Mouse (Mus musculus): ENCODE results near the gene Mtmr6. TPM values are rescaled to one million over a fixed set of nuclear protein-coding genes. Genes with fewer than 3 reads are reported as not detected.

The Mtmr6 gene
- total RNA-seq (2021), result 10 to 100 TPM; 44.1 to 45.0 TPM
- long read RNA-seq, experiment 1, transcript Mtmr6-201 (14 exons, 3,813 nt), result major isoform, 34 of 41 reads
- long read RNA-seq, experiment 1, partial matches to known transcripts, result 1 of 41 reads
- long read RNA-seq, experiment 1, other reads (novel, unspliced or antisense), result 6 of 41 reads
- long read RNA-seq, experiment 2, transcript Mtmr6-201 (14 exons, 3,813 nt), result major isoform, 75 of 92 reads
- long read RNA-seq, experiment 2, partial matches to known transcripts, result 6 of 92 reads
- long read RNA-seq, experiment 2, other reads (novel, unspliced or antisense), result 9 of 92 reads

DNA sequence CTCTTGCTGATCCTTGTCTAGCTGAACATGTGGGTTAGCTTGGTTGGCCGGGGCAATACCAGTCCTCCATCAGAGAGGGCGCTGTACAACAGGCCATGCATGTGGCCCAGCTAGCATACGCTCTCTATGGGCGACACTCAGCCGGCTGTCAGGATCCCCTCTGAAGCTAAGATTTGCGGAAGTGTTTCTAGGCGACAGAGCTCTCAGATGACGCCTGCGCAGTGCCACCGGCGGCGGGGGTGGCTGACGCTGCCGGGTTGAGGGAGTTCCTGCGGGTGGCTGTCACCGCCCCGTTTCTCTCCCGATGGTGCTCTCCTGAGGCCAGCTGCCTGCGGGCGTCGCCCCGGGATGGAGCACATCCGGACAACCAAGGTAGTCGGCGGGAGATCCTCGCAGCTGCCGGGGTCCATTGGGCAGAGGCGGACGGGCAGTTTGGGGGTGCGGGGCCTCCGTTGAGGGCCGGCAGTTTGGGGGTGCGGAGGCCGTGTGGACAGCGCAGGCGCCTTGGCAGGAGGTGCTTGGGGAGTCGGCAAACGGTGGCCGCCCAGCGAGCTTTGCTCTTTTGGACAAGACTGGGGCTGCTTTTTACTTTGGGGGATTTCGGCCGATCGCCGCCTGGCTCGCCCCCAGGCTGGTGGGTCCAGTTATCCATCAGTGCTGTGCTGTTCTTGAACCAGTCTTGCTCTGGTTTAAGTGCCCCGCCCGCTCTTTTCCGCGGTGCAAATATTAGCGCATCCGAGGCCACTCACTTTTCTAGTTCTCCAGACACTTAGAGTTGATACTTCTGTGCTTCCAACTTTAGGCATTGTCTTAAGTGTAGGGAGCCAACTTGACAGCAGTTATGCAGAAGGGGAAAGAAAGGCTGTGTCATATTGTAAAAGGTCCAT lies at the start of gene Mtmr6:
TSS of gene Mtmr6 (plus strand) at position 239 of the 887 bp plus-strand sequence.
- peak; percentile 69 to 85 for DNase-seq (ENCODE audit: low spot score in 2 of 2)

DNA sequence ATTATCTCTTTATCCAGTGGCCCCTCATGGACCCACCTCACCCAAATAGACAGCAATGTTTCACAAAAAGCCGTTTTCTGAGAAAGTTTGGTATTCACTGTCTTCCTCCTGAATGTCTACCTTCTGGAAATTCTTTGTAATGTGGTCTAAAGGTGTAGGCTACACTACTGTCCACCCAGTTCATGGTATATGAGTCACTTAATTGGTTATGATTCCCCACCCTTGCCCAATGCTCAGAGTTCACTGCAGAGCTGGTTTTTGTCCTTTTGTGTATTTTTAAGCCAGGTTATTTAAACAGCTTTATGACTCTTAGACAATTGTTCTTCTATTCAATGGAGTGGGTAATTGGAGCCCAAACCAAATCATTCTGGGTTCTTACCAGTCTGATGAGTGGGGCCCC lies 48.9 kb upstream of the Mtmr6 start:
- DNase-seq (ENCODE audit: low spot score in 2 of 2), result no peak

DNA sequence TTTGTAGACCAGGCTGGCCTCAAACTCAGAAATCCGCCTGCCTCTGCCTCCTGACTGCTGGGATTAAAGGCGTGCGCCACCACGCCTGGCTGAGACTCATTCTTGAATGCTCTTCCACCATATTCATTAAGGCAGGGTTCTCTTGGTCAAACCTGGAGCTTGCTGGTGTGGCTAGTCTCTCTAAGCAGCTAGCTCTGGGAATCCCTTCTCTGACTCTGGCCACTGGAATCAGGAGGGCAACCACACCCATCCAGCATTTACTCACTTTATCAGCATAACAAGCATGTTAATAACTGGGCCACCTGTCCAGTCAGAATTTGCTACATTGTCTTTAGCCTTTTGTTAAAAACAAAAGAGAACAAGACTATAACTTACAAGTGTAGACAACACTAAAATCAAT lies 47.4 kb upstream of the Mtmr6 start:
- DNase-seq (ENCODE audit: low spot score in 2 of 2), result no peak

DNA sequence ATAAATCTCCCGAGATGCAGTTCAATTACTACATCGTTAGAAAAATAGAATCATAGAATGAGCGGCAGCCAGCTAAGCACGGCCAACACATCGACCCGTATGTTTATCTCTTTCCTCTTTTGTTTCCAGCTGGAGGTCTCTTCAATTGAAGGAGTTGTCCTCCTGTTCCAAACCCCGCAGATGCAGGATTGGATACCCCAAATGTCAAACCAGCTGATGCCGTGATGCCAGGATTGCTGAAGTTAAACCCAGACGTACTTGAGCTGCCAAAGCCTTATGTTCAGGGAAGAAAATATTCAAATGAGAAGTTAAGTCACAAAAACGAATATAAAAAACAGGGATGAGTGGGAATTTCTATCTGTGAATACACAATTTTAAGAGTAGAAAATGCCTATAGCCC lies 45.1 kb upstream of the Mtmr6 start:
- DNase-seq (ENCODE audit: low spot score in 2 of 2), result no peak

DNA sequence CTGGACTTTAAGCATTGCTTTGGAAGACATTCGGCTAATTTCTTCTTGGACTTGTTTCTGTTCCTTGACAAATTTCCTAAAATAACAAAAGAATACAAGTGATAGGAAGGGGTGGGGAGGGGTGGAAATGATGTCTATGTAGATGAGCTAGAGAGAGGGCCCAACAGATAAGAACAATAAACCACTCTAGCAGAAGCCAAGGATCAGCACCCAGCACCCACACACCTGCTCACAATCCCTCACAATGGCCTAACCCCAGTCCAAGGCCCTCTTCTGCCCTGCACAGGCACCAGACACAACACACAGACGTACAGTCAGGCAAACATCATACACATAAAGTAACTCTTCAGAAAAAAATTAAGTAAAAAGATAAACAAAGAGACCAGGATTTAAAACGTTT lies 26.5 kb upstream of the Mtmr6 start:
- no peak for DNase-seq (ENCODE audit: low spot score in 2 of 2)

DNA sequence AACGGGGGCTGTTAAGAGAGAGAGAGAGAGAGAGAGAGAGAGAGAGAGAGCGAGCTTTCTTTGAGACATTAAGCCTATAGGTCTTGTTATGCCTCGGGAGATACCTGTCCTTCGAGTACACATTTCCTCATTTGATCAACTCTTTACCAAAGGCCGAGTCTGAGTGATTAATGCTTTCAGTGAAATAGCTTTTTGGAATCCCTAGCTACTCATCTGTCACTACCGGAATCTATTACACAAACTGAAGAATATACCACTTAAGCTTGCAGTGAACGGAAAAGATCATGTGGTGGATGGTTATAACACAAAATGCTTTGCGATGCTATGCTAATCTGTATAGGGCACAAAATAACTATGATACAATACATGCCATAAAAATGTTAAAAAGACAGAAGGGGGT lies 14.7 kb upstream of the Mtmr6 start:
- no peak for DNase-seq (ENCODE audit: low spot score in 2 of 2)

DNA sequence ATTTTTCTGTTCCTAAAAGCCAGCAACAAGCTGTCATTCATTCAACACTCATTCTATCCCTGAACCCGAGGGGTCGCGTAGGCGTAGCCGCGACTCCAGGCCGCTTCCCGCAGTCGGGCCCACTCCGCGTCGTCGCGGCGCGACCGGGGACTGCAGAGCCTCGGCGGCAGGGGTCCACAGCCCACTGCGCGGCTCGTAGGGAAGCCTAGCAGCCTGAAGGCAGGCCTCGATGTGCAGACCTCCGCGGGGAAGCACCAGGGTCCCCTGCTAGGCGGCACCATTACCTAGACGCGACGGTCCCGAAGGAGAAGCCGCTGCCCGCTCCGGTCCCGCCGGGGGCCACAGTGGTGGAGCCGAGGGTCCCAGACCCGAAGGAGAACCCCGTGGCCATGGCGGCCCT lies 14.1 kb upstream of the Mtmr6 start:
- no peak for DNase-seq (ENCODE audit: low spot score in 2 of 2)

DNA sequence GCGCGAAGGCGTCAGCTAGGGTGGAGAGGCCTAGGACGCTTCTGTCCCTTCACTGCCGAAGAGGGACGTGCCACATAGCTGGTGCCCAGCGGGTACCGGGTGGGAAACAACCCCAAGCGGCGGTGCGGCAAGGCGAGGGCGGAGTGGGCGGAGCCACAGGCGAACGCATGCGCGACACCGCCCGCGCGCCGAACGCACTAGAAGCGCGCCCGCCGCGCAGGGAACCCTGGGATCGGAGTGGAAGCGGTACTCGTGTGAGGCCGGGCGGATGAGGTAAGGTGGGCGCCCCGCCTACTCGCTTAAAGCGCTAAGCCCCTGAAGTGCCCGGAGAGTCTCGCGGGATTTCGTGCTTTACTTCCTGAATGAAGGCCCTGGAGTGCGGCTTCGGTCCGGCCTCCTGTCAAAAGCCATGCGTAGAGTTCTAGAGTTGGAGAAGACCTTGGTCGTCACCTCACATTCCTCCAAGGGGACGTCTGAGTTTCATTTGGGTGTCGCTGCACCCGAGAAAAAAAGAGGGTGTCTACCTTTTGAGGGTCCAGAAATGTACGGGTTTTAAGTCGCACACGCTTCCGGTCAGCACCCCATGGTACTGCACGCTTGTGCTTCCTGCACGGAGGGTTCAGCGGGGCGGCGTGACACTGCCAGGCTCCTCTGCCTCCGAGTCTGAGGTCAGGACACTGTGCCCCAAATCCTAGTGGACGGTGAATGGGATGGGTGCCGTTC lies 13.6 kb upstream of the Mtmr6 start, which contains the start of the genes Nupl1 and Gm49336:
TSS of gene Nupl1 (minus strand) at position 151 of the 723 bp plus-strand sequence.
TSS of gene Gm49336 (minus strand) at position 227 of the 723 bp plus-strand sequence.
- DNase-seq (ENCODE audit: low spot score in 2 of 2), result peak; percentile 89 to 94

DNA sequence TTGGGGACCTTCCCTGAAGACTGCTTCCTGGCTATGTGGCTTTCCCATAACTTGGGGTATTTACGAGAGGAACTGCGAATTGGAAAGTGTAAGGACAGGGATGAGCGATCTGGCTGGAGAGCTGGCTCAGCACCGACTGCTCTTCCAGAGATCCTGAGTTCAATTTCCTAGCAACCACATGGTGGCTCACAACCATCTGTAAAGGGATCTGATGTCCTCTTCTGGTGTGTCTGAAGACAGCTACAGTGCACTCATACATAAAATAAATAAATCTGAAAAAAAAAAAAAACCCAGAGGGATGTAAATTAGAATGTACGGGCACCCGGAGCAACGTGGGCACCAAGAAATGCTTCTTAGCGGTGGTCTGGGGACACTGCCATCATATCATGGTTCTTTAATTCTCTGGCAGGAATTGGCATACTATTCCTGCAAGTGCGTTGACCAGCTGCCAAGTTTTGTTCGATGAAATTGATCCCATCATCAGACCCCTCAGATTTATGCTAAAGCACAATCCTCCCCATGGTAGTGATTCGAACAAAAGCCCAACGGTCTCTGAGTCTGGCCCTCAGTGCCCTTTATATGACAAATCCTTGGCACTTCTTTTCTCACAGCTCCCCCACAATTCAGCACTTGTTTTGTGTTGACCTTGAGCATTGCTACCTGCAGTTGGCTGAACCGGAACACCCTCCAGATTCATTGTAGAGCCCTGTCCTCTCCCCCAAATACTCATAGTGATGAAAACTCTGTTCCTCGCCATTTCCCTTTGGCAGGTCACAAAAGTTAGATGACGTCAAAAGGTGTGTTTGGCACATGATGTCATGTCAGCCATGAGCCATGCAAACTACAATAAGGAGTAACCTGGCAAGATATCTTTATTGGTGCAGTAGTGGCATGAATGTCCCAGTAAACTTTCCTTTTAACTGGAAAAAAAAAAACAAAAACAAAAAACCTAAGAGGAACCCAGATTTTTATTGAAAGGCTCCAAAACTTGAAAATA lies 12.7 kb upstream of the Mtmr6 start:
- DNase-seq (ENCODE audit: low spot score in 2 of 2), result no peak

DNA sequence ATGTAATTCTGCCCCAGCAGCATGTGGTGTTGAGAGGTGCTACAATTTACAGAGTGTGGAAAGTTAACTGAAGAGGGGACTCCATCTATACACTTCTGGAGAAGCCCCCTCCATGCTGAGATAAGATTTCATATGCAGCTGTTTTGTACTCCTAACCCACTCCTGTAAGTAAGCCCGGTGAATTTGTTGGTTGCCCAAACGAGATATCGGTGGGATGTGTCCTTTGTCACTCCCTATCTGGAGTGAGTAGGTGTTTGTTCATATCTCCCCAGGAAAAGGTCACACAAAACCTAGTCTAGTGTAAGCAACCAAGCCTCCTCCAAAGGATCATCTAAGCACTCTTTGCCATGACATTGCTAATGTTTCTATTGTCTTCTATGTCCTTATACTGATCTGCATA lies 11.6 kb upstream of the Mtmr6 start:
- no peak for DNase-seq (ENCODE audit: low spot score in 2 of 2)

DNA sequence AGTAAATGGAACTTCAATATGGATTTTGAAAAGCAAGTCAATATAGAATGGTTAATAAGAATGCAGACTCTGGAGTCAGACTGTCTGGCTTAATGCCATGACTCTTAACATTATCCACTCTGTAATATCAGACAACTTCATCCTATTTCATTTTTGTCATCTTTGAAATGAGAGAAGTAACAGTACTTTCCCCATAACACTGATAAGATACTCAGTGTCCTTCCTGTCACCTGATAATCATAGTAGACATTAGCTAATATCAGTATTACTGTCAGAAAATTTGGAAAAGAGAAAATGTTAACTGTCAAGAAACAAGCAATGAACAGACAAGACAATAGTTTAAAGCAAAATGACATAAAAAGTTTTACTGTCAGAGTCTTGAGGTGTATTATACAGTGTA lies 10.3 kb upstream of the Mtmr6 start:
- DNase-seq (ENCODE audit: low spot score in 2 of 2), result no peak

DNA sequence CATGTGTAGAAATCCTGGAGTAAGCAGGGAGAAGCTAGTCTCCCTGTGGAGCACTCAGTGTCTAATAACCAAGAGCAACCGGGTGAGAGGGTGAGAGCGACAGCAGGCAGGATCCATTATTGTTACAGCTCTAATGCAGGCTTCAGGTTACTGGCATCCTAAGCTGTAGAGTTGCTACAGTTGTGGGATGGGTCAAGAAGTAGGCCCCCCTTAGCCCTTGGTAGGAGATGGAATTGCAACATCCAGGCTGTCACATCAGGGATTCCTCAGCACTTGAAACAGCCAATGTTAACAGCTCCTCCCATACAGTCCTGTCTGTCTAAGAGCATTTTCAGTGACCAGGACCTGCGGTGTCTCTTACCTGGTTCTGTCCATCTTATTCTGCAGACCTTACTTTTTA lies 8.7 kb upstream of the Mtmr6 start:
- DNase-seq (ENCODE audit: low spot score in 2 of 2), result no peak

DNA sequence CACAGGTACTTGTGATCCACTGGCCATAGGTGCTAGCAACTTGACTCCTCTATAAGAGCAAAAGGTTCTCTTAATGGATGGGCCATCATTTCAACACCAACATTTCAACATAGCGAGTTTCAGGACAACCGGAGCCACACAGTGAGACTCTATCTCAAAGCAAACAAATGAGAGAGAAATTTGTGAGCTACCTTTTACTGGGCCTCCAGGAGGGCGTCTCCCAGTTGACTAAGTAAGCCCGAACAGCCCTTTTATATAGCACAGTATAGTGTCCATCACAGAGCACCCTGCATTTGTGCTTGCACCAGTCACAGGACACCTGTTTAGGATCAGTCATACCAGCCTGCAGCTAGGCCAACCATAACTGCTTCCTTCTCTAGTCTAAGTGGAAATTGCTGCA lies 7.9 kb upstream of the Mtmr6 start:
- no peak for DNase-seq (ENCODE audit: low spot score in 2 of 2)

DNA sequence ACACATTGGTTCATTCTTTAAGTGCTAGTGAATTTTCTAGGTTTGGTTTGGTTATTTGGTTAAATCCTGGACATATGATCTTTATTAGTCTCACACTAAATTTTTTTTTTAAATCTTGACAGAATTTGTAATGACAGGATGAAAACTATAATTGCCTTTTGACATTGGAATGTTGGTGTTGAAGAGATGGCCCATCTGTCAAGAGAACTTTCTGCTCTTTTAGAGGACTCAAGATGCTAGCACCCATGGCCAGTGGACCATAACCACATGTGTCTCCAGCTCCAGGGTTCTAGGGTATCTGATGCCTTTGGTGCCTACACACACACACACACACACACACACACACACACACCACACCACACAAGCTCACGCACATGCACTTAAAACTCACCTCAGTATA lies 7.2 kb upstream of the Mtmr6 start:
- DNase-seq (ENCODE audit: low spot score in 2 of 2), result no peak

DNA sequence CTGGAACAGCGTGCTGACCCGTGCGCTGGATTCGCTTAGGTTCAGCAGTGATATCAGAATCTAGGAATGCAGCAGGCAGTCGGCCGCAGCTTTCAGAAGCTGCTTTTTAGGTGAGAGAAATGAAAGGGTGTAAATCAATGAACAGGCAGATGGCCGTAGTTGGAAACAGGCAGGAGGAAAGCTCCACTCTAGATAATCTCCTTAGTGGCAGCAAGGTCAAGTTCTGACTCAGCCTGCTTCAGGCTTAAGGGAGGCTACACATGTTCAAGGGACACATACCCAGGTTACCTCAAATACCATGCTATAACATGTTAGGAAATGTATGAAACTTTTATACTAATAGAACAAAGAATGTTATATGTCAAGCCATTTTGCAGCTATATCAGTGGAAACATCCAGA lies 2.7 kb upstream of the Mtmr6 start:
- no peak for DNase-seq (ENCODE audit: low spot score in 2 of 2)

DNA sequence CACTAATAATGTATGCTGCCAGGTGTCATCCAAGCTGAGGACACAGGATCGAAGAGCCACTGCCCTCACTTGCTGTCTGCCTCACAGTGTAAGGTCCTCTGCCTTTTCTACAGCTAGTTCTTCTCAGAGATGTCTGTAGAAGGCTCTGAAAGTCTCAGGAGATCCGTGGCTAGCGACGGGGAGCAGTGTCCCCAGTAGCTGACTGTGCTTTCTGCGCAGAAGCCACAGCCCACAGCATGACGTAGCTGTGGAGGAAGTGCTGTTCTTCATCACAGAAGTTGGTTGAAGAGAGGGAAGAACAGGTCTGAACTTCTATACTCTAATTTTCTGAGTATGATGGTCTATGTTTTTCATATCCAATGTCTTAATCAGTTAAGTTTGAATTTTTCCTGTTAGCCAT lies 4.3 kb downstream of the Mtmr6 start:
- no peak for DNase-seq (ENCODE audit: low spot score in 2 of 2)

DNA sequence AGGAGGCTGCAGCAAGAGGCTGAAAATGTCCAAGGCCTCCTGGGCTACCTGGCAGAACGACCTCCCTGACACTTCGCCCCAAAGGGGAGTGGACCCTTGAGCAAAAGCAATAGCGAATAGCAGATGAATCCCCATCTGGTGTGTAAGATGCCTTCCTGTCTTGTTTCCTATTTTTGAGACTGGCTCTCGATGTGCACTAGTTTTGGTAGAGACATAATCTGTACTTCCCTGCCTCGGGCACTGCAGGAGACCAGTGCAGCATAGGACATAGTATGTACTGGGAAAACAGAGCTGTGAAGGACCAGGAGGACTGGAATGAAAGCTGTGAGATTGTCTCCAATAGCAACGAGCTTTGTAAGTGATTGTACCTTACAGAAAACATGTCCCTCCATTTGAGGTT lies 8.3 kb downstream of the Mtmr6 start:
- no peak for DNase-seq (ENCODE audit: low spot score in 2 of 2)

DNA sequence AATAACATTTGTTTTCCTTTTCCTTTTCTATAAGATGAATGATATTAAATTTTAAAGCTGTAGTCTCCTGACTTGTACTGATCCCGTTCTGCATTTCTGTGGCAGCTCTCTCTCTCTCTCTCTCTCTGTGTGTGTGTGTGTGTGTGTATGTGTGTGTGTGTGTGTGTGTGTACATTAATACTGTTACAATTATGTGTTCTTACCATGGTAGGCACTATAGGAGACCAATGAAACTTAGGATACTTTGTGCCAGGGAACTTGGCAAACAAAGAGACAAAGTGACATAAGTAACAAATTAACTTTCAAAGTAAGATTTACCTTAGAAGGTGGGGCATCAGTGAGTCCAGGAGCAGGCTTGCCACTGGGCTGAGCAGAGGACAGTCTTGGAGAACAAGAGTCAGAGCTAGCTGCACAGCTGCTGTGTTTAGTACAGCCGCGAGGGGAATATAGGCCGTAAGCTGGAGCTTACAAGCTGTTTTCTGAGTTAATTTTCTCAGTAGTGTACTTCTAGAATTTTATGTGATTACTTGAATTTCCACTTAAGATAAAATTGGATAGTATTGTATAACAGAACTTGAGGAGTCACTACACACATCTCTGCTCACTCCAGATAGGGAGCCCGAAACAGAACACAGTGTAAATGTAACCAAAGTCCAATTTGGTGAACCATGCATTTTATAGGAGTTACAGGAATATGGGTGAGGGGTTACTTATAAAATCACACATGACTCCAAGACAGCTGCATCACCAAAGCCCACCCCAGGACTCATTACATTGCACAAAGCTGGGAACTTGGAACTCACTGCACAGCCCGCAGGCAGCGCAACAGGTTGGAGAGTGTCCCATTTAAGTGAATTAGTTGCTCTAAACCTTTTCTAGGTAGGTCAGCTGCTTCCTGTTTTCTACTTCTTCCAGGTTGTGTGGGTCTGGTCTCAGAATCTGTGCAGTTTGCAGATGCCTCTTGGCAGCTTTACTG lies 10.6 kb downstream of the Mtmr6 start:
- no peak for DNase-seq (ENCODE audit: low spot score in 2 of 2)

DNA sequence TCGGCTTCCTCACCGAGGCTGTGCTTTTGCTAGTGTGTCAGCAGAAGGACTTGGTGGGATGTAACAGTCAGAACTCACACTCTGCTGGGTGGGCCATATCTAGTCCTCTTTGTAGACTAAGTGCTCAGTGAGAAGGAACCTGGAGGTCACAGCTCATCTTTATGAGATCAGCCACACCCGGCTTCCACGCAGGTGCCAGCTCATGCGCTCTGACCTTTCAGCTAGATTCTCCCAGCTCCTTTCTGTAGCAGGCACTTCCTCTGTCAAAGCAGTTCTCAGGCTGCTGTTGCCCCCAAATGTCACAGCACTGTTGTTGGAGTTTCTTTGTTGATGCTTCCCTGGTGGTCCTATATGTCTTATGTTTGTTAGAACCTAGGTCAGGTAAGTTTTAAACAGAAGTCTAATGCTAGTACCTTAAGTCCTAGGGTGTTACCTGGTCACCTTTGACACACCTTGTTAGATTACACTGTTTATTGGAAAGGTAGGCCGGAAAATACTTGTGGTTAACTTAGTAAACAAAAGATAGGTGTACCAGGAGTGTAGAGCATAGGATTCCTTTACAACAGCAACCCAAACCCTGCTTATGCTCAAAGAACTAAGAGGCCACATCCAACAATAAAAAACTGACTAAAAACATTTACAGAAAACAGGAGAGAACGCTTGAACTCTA lies 21.3 kb downstream of the Mtmr6 start:
- DNase-seq (ENCODE audit: low spot score in 2 of 2), result no peak
